Mouse (Mus musculus): ENCODE measurements around the gene Gmppb.

DNA sequence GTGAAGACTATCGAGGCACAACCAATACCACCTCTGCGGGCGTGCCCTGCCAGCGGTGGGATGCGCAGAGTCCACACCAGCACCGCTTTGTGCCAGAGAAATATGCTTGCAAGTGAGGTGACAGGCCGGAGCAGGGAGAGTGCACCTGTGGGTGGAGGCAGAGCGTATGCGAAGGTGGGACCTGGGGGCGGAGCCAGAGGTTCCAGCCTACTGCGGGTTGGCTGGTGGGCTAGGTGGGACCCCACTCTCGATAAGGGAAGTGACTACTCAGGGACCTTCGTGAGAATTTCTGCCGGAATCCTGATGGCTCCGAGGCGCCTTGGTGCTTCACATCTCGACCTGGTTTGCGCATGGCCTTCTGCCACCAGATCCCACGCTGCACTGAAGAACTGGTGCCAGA is 33.5 kb downstream of the Gmppb start:
- TF ChIP-seq CTCF (IDR thresholded peaks at IDR 0.05; ENCODE audit: low read depth, low read length): no peak
- no peak for TF ChIP-seq POLR2A (IDR thresholded peaks at IDR 0.05; ENCODE audit: borderline replicate concordance, low read depth, low read length)

Measured in bone marrow macrophage, adult 2 months (primary cell).